Mouse (Mus musculus) embryonic facial prominence, embryonic 13.5 days (tissue): ENCODE measurements at regions not wholly inside any gene's neighbourhood (a gene's known extent, or its start where the extent isn't known, plus 50 kb on each side); places are given as distances from the start of the nearest gene placed in this dataset.

Experiments used
- ATAC-seq: fragments of 200-750 bp; cut with Nextera tagmentation; 2 replicates; pipeline ENCODE4 v1.8.0; 2017; ENCODE audit warnings: low read depth; ENCODE audit not compliant: insufficient number of reproducible peaks, insufficient read depth, low FRiP score, low TSS enrichment
- H3K27ac ChIP-seq: fragments of 300-500 bp; sonication (generic); 2 replicates; pipeline ENCODE4 v1.5.1; 2015; ENCODE audit warnings: moderate library complexity, mild to moderate bottlenecking, inconsistent platforms
- H3K27me3 ChIP-seq: fragments of 300-500 bp; sonication (generic); 2 replicates; pipeline ENCODE4 v1.6.1; 2015; ENCODE audit warnings: mild to moderate bottlenecking, inconsistent platforms
- H3K36me3 ChIP-seq: fragments of 300-500 bp; sonication (generic); 2 replicates; pipeline ENCODE4 v1.6.1; 2015; ENCODE audit warnings: mild to moderate bottlenecking, inconsistent platforms
- H3K4me1 ChIP-seq: fragments of 300-500 bp; sonication (generic); 2 replicates; pipeline ENCODE4 v1.6.1; 2015; ENCODE audit warnings: inconsistent platforms
- H3K4me2 ChIP-seq: fragments of 300-500 bp; sonication (generic); 2 replicates; pipeline ENCODE4 v1.6.1; 2015; ENCODE audit warnings: moderate library complexity, mild to moderate bottlenecking, inconsistent platforms
- H3K4me3 ChIP-seq: fragments of 300-500 bp; sonication (generic); 2 replicates; pipeline ENCODE4 v1.5.1; 2015; ENCODE audit warnings: mild to moderate bottlenecking, inconsistent platforms
- H3K9ac ChIP-seq: fragments of 300-500 bp; sonication (generic); 2 replicates; pipeline ENCODE4 v1.6.1; 2015; ENCODE audit warnings: mild to moderate bottlenecking, inconsistent platforms
- H3K9me3 ChIP-seq: fragments of 300-500 bp; sonication (generic); 2 replicates; pipeline ENCODE4 v1.6.1; 2016; ENCODE audit warnings: inconsistent platforms
- WGBS: fragments of 180-500 bp; shearing (Covaris S2); methylation state at CpG from one replicate; pipeline ENCODE4 v1.1.7; 2015; ENCODE audit warnings: mixed read lengths; 5-methylcytosine and 5-hydroxymethylcytosine counted together

GRCm38 (mm10) chr6:39258656-39259055 lies 52.1 kb upstream of the Kdm7a start:
- Histone ChIP-seq H3K4me1 (peaks cover 25% of the 10 kb centered on the region), H3K4me3 (no peak overlapping the region), H3K9ac (no peak overlapping the region), H3K4me2 (no peak overlapping the region), H3K27me3 (peaks cover 18% of the 10 kb centered on the region), H3K27ac (no peak overlapping the region), H3K36me3 (no peaks in the 10 kb centered on the region), H3K9me3 (no peaks in the 10 kb centered on the region)
- no peak for ATAC-seq
- 85% methylated on average over 4 of the region's 4 CpGs for WGBS

GRCm38 (mm10) chr6:39257667-39258395 lies 51.2 kb upstream of the Kdm7a start:
- Histone ChIP-seq H3K27ac (no peak overlapping the region; the same call in 1 of the 2 replicates), H3K27me3 (peaks cover 18% of the 10 kb centered on the region), H3K4me2 (peak overlapping the region; percentile 98), H3K4me1 (peaks cover 19% of the 10 kb centered on the region), H3K9me3 (no peaks in the 10 kb centered on the region), H3K4me3 (peak overlapping the region; percentile 50; the same call in 1 of the 2 replicates), H3K9ac (peak overlapping the region; percentile 69), H3K36me3 (no peaks in the 10 kb centered on the region)
- WGBS, result 30% methylated on average over 7 of the region's 7 CpGs
- ATAC-seq, result no peak

DNA sequence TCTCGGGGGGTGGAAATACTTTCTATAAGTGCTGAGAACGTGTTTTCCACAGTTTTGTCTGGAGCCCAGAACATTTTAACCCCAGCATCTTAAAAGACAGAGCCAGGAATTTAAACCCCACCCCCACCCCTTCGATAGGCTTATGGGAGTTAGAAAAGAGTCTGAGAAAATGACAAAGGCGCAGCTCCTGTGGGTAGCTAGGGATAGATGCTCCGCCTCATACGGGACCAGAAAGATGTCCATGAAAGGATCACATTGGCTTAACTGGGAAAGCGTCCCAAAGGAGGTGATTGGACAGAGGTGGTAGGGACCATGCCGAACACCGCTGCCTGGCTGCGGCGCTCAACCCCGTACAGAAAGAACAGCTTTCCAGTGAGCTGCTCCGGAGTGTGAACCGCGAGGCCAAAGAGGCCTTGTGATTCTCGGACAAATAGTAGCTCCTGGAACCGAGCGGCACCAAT lies 50.6 kb upstream of the Kdm7a start:
- Histone ChIP-seq H3K4me1 (peaks cover 19% of the 10 kb centered on the region), H3K27me3 (peaks cover 18% of the 10 kb centered on the region), H3K9me3 (no peaks in the 10 kb centered on the region), H3K9ac (peak overlapping the region; percentile 69), H3K4me2 (peak overlapping the region; percentile 98), H3K4me3 (peak overlapping the region; percentile 50), H3K36me3 (no peaks in the 10 kb centered on the region), H3K27ac (peak overlapping the region; percentile 71)
- ATAC-seq, result no peak
- 2% methylated on average over 18 of the region's 18 CpGs for WGBS

- whole genome bisulfite sequencing, result 3% methylated on average over 48 of the region's 48 CpGs
Observed at GRCm38 (mm10) chr6:39256304-39257103, 49.9 kb upstream of the Kdm7a start.

More at GRCm38 (mm10) chr6:39256304-39257103, 49.9 kb upstream of the Kdm7a start:
- Histone ChIP-seq H3K27ac (peak overlapping the region; percentile 71), H3K4me3 (peak overlapping the region; percentile 50), H3K9ac (peak overlapping the region; percentile 69), H3K27me3 (peaks cover 18% of the 10 kb centered on the region), H3K9me3 (no peaks in the 10 kb centered on the region), H3K4me2 (peak overlapping the region; percentile 98), H3K36me3 (no peaks in the 10 kb centered on the region), H3K4me1 (peaks cover 19% of the 10 kb centered on the region)
- ATAC-seq, result peak; percentile 58; the same call in 1 of the 2 replicates
